Mouse (Mus musculus): ENCODE data around the gene Ptprs. TPM values are rescaled to one million over a fixed set of nuclear protein-coding genes. Genes with fewer than 3 reads are reported as not detected.

Ptprs gene
- total and polyA plus RNA-seq, 3 experiments, result 51.6 to 324 (median 80.9) TPM

DNA sequence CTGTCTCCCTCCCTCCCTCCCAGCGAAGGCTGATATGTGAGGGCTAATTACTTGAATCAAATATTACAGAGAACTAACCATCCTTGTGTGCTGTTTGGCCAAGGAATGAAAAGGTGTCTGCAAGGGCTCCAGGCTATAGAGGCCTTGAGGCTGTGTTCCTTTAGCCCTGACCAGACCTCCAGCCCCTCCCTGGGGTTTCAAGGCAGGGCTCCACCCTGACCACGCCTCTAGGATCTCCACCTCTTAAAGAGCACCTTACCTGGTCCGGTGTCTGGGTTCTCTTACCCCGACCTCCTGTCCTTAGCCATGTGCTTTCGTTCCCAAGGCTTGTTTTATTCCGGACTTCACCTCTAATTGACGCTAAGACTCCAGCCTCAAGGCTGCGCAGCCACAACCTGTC lies 66.5 kb downstream of the Ptprs start:
- TF ChIP-seq BHLHE40 (IDR thresholded peaks at IDR 0.05; ENCODE audit: borderline replicate concordance, low read depth, low read length) (no peak), ZKSCAN1 (IDR thresholded peaks at IDR 0.05; ENCODE audit: low read depth, low read length) (no peak), ZNF384 (IDR thresholded peaks at IDR 0.05; ENCODE audit: low read depth, low read length) (no peak), NRF1 (IDR thresholded peaks at IDR 0.05; ENCODE audit: insufficient read depth, low read depth, low read length, poor library complexity, severe bottlenecking) (no peak)
- Histone ChIP-seq H3K4me1 (ENCODE audit: control insufficient read depth in 1 of 2, insufficient read depth in 2 of 2, low read length in 2 of 2) (peaks cover 0 to 29% of the 10 kb centered on the region in 2 experiments; a peak in 2 of 4 replicates), H3K79me2 (ENCODE audit: control insufficient read depth, insufficient read depth, low read length, poor library complexity) (no peaks in the 10 kb centered on the region), H3K9ac (ENCODE audit: control insufficient read depth, low read depth, low read length, poor library complexity, severe bottlenecking) (no peak overlapping the region), H3K4me3 (ENCODE audit: control insufficient read depth in 1 of 2, insufficient read depth in 1 of 2, low read depth in 2 of 2, low read length in 2 of 2) (no peak overlapping the region), H3K36me3 (ENCODE audit: control insufficient read depth in 1 of 2, insufficient read depth in 2 of 2, low read length in 2 of 2) (peaks cover 0 to 15% of the 10 kb centered on the region in 2 experiments; a peak in 3 of 4 replicates), H3K9me3 (replicated peaks; ENCODE audit: insufficient read depth, low read length) (no peaks in the 10 kb centered on the region), H3K27me3 (ENCODE audit: control insufficient read depth in 1 of 2, insufficient read depth in 2 of 2, low read length in 2 of 2) (no peaks in the 10 kb centered on the region), H3K27ac (ENCODE audit: control insufficient read depth, low read depth, low read length) (no peak overlapping the region)
- DNase-seq (ENCODE audit: low read depth, low spot score), result no peak

DNA sequence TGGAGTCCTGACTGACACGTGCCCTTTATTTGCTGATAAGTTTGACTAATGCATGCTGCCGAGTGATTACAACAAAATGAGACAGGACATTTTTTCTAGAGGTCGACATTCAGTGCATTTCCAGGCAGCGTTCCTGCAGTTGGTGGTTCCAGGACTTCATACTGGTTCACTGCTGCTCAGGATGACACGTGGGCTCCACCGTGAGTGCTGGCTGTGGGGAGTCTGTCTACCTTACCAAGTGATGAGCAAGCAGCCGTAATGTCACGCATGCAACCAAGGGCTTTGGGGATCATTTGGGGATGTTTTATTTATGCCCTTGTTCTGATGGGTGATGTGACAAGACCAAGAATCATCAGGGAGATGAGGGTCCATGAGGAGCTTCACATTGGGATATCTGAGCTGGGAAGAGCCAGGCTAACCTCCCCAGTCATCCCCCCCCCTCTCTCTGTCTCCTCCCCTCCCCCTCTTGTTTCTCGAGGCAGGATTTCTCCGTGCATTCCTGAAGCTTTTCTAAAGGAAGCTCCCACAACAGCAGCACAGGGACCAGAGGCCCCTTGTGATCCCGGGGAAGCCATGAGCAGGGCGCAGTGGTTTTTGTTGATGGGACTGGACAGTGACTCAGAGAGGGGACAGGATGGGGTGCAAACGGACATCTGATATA lies 67.2 kb downstream of the Ptprs start:
- no peak overlapping the region for H3K27ac ChIP-seq (ENCODE audit: control insufficient read depth, low read depth, low read length)
- H3K4me3 ChIP-seq (ENCODE audit: control insufficient read depth in 1 of 2, insufficient read depth in 1 of 2, low read depth in 2 of 2, low read length in 2 of 2), result no peak overlapping the region
- H3K79me2 ChIP-seq (ENCODE audit: control insufficient read depth, insufficient read depth, low read length, poor library complexity), result no peaks in the 10 kb centered on the region
- H3K9me3 ChIP-seq (replicated peaks; ENCODE audit: insufficient read depth, low read length), result no peaks in the 10 kb centered on the region
- H3K4me1 ChIP-seq (ENCODE audit: control insufficient read depth in 1 of 2, insufficient read depth in 2 of 2, low read length in 2 of 2), result peaks cover 0 to 29% of the 10 kb centered on the region in 2 experiments; a peak in 2 of 4 replicates
- no peaks in the 10 kb centered on the region for H3K27me3 ChIP-seq (ENCODE audit: control insufficient read depth in 1 of 2, insufficient read depth in 2 of 2, low read length in 2 of 2)
- no peak overlapping the region for H3K9ac ChIP-seq (ENCODE audit: control insufficient read depth, low read depth, low read length, poor library complexity, severe bottlenecking)
- TF ChIP-seq CTCF (IDR thresholded peaks at IDR 0.05 in 2 of 3, conservative IDR thresholded peaks at IDR 0.05 in 1 of 3; ENCODE audit: control insufficient read depth in 1 of 3, insufficient read depth in 1 of 3, low read depth in 2 of 3, low read length in 3 of 3, poor library complexity in 1 of 3, severe bottlenecking in 1 of 3), result no peak
- TF ChIP-seq MYB (IDR thresholded peaks at IDR 0.05; ENCODE audit: low read depth, low read length), result no peak
- no peak for TF ChIP-seq TAL1 (IDR thresholded peaks at IDR 0.05; ENCODE audit: low read length)
- no peak for TF ChIP-seq UBTF (IDR thresholded peaks at IDR 0.05; ENCODE audit: borderline replicate concordance, insufficient read depth, low read depth, low read length)
- no peak for TF ChIP-seq RCOR1 (IDR thresholded peaks at IDR 0.05; ENCODE audit: low read depth, low read length)
- no peak for TF ChIP-seq MAZ (IDR thresholded peaks at IDR 0.05; ENCODE audit: low read depth, low read length)
- no peak for TF ChIP-seq MAFK (IDR thresholded peaks at IDR 0.05; ENCODE audit: borderline replicate concordance, low read depth, low read length)
- peaks cover 0 to 15% of the 10 kb centered on the region in 2 experiments; a peak in 3 of 4 replicates for H3K36me3 ChIP-seq (ENCODE audit: control insufficient read depth in 1 of 2, insufficient read depth in 2 of 2, low read length in 2 of 2)
- DNase-seq (ENCODE audit: low read depth, low spot score), result no peak

DNA sequence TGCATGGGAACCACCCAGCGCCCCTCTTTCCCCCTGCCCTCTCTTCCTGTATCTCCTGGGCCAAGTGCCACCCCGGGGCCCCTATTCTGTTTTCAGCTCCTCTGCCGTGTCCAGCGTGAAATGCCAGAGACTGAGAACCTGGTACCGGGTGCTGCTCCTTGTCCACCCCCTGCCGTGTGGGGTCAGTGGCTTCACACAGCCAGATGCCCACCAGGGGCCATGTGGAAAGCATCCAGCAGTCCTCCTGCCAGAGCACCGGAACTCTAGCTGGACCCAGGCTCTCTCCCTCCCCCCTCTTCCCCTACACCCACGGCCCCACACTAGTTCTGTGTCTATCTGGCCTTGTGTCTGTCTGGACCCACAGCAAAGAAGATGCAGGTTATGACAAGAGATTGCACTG lies 68.9 kb downstream of the Ptprs start:
- Histone ChIP-seq H3K9me3 (replicated peaks; ENCODE audit: insufficient read depth, low read length) (no peaks in the 10 kb centered on the region), H3K36me3 (ENCODE audit: control insufficient read depth in 1 of 2, insufficient read depth in 2 of 2, low read length in 2 of 2) (peaks cover 0 to 15% of the 10 kb centered on the region in 2 experiments; a peak in 3 of 4 replicates), H3K9ac (ENCODE audit: control insufficient read depth, low read depth, low read length, poor library complexity, severe bottlenecking) (no peak overlapping the region), H3K4me3 (ENCODE audit: control insufficient read depth in 1 of 2, insufficient read depth in 1 of 2, low read depth in 2 of 2, low read length in 2 of 2) (no peak overlapping the region), H3K27ac (ENCODE audit: control insufficient read depth, low read depth, low read length) (no peak overlapping the region), H3K27me3 (ENCODE audit: control insufficient read depth in 1 of 2, insufficient read depth in 2 of 2, low read length in 2 of 2) (no peaks in the 10 kb centered on the region), H3K4me1 (ENCODE audit: control insufficient read depth in 1 of 2, insufficient read depth in 2 of 2, low read length in 2 of 2) (peaks cover 0 to 29% of the 10 kb centered on the region in 2 experiments; a peak in 2 of 4 replicates), H3K79me2 (ENCODE audit: control insufficient read depth, insufficient read depth, low read length, poor library complexity) (no peaks in the 10 kb centered on the region)
- TF ChIP-seq MYB (IDR thresholded peaks at IDR 0.05; ENCODE audit: low read depth, low read length) (no peak), GABPA (IDR thresholded peaks at IDR 0.05; ENCODE audit: low read depth, low read length) (no peak), TBP (IDR thresholded peaks at IDR 0.05; ENCODE audit: low read depth, low read length) (no peak), MEF2A (IDR thresholded peaks at IDR 0.05; ENCODE audit: extremely low read depth, insufficient replicate concordance, low read depth, low read length, poor library complexity, severe bottlenecking) (no peak), SMC3 (IDR thresholded peaks at IDR 0.05; ENCODE audit: low read depth, low read length) (no peak), POLR2A (IDR thresholded peaks at IDR 0.05; ENCODE audit: control insufficient read depth in 1 of 2, insufficient read depth in 1 of 2, low read depth in 1 of 2, low read length in 2 of 2, poor library complexity in 1 of 2) (no peak), ZMIZ1 (IDR thresholded peaks at IDR 0.05; ENCODE audit: low read depth, low read length) (no peak), POLR2AphosphoS5 (IDR thresholded peaks at IDR 0.05; ENCODE audit: borderline replicate concordance, low read depth, low read length) (no peak), CHD2 (IDR thresholded peaks at IDR 0.05; ENCODE audit: low read length) (no peak), SIN3A (IDR thresholded peaks at IDR 0.05; ENCODE audit: low read length) (no peak)
- no peak for DNase-seq (ENCODE audit: low read depth, low spot score)
